Mouse (Mus musculus) testis, postnatal 10 days (tissue): ENCODE data around the gene Tlcd1.
A peak's percentile ranks its signal among the peaks of the same experiment; 100 is the strongest.
"Not testable (repeated sequence)": the region's sequence is repeated elsewhere in the genome, so short reads cannot be mapped to it uniquely, and the experiment has no call there.

Experiments used
- DNase-seq: peaks from one replicate; pipeline ENCODE4 v3.0.0; 2021; ENCODE audit warnings: low spot score

The Tlcd1 gene

GRCm38 (mm10) chr11:78177903-78178858 lies 1.7 kb downstream of the Tlcd1 start:
- DNase-seq, result peak; percentile 96

- DNase-seq, result peak; percentile 84
Measured at GRCm38 (mm10) chr11:78178859-78179437, 2.4 kb downstream of the Tlcd1 start.

GRCm38 (mm10) chr11:78179438-78179999 lies 3.0 kb downstream of the Tlcd1 start:
- no peak for DNase-seq

- DNase-seq, result no peak
Measured at GRCm38 (mm10) chr11:78180081-78180761, 3.7 kb downstream of the Tlcd1 start.

GRCm38 (mm10) chr11:78181830-78182357 lies 5.4 kb downstream of the Tlcd1 start:
- no peak for DNase-seq

GRCm38 (mm10) chr11:78182450-78182849 lies 5.9 kb downstream of the Tlcd1 start:
- DNase-seq, result no peak

- peak; percentile 81 for DNase-seq
Measured at GRCm38 (mm10) chr11:78182961-78183844, 6.7 kb downstream of the Tlcd1 start, which contains the start of gene Rpl23a. Gene Rpl23a, minus strand, starts transcription at chr11:78183584.

- DNase-seq, result no peak
Measured at GRCm38 (mm10) chr11:78183884-78184514, 7.5 kb downstream of the Tlcd1 start.

- not testable (repeated sequence) for DNase-seq
Measured at GRCm38 (mm10) chr11:78184702-78185101, 8.2 kb downstream of the Tlcd1 start.

GRCm38 (mm10) chr11:78188331-78189233 lies 12.1 kb downstream of the Tlcd1 start, which contains the start of gene Rab34:
Gene Rab34, plus strand, starts transcription at chr11:78188430.
- DNase-seq, result peak; percentile 90

GRCm38 (mm10) chr11:78189234-78190040 lies 12.9 kb downstream of the Tlcd1 start:
- peak; percentile 93 for DNase-seq

GRCm38 (mm10) chr11:78190041-78190440 lies 13.5 kb downstream of the Tlcd1 start:
- no peak for DNase-seq

GRCm38 (mm10) chr11:78193113-78193512 lies 16.6 kb downstream of the Tlcd1 start, which contains the start of gene Proca1:
Gene Proca1, plus strand, starts transcription at chr11:78193392.
- no peak for DNase-seq

- DNase-seq, result peak; percentile 95
Measured at GRCm38 (mm10) chr11:78194411-78195100, 18.0 kb downstream of the Tlcd1 start.

- no peak for DNase-seq
Measured at GRCm38 (mm10) chr11:78195101-78195863, 18.8 kb downstream of the Tlcd1 start.

- no peak for DNase-seq
Measured at GRCm38 (mm10) chr11:78202372-78202771, 25.9 kb downstream of the Tlcd1 start.

GRCm38 (mm10) chr11:78204287-78204686 lies 27.8 kb downstream of the Tlcd1 start:
- DNase-seq, result no peak
